Mouse (Mus musculus) heart, adult 2 months (tissue): ENCODE measurements at regions not wholly inside any gene's neighbourhood (a gene's known extent, or its start where the extent isn't known, plus 50 kb on each side); places are given as distances from the start of the nearest gene placed in this dataset.

Experiments
- CTCF ChIP-seq: fragments of 200-600 bp; IDR thresholded peaks from 2 replicates; pipeline ENCODE4 v1.8.1; 2022; ENCODE audit warnings: antibody characterized with exemption, mild to moderate bottlenecking, moderate library complexity
- POLR2A ChIP-seq: fragments of 200-500 bp; IDR thresholded peaks from 2 replicates; pipeline ENCODE4 v1.6.1; 2011; ENCODE audit warnings: mild to moderate bottlenecking, low read depth, low read length, control low read depth; ENCODE audit not compliant: insufficient read depth

GRCm38 (mm10) chr17:84034801-84035200 lies 152.9 kb downstream of the Zfp36l2 start:
- TF ChIP-seq CTCF: no peak
- TF ChIP-seq POLR2A: no peak
